Mouse (Mus musculus) layer of hippocampus, postnatal 36 days (tissue): ENCODE measurements at regions not wholly inside any gene's neighbourhood (a gene's known extent, or its start where the extent isn't known, plus 50 kb on each side); places are given as distances from the start of the nearest gene placed in this dataset.
"Not testable (repeated sequence)": the region's sequence is repeated elsewhere in the genome, so short reads cannot be mapped to it uniquely, and the experiment has no call there.

Experiments used
- DNase-seq, 2 experiments: peaks; one replicate each; pipeline ENCODE4 v3.0.0; 2022

DNA sequence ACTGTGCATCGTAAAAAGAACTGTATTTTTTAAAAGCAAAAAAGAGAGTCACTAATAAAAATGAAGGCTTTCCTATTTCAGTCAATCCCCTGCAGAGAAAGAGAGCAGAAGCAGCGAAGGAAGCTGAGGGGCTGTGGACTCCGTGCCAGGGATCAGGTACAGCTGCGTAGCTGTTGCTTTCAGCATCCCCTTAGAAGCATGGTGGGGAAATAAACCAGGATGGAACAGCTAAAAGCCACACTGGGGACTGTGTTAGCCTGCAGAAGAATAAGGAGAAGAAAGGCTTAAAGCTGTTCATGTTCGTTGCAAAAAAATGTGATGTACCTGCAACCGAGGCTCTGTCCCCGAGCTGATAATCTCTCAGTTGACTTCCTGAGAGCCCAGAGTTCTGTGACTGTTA is 1302.6 kb upstream of the Sel1l start:
- no peak for DNase-seq

DNA sequence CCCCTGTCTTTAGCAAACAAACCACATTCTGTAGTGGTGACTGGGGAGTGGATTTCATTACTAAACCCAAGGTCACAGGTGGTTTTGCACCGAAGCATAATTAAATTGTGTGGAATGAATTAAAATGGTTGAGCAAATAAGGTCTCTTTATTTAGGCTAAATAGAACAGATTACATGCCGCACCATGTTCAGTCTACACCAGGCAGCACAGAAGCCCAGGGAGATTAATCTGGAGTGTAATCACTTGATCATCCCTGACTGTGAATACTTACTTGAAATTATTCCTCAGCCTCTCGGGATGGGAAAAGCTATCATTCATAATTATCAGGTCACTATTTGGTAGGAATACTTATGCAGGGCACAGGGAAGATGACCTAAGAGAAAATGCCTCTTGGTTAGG is 1293.3 kb upstream of the Sel1l start:
- no peak for DNase-seq

DNA sequence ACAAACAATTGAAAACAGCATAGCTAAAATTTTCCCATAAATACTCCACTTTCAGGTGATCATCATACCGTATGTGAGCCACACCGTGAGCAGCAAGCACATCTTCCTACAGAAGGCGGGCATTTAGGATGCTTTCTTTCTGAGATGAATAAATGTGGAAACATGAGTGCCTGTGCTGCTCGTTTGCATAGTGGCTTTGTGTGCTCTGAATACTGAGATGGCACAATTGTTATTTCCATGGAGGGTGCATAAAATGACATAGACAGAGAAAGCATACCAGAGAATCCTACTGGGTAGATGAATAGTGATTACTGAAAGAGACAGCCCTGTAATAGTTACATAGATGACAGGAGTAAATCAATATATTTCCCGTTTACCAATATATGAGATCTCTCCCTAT is 1287.4 kb upstream of the Sel1l start:
- no peak for DNase-seq

DNA sequence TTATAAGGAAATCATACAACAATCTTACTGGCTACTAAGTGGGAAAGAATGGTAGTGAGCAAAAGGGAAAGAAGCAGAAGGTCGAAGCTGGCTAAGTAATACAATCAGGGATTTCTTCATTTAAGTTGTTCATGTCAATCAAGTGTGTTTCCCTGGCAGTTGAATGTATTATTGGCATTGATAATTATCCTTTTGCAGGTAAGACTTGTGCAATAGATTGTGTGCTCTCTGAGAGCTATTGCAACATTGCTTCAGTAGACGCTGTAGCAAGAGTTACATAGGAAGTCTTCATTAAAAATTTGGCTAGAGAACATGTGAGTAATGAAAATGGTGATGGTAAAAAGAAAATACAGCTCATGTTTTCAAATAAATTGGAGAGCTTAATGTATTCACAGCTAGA is 1273.3 kb upstream of the Sel1l start:
- no peak for DNase-seq

DNA sequence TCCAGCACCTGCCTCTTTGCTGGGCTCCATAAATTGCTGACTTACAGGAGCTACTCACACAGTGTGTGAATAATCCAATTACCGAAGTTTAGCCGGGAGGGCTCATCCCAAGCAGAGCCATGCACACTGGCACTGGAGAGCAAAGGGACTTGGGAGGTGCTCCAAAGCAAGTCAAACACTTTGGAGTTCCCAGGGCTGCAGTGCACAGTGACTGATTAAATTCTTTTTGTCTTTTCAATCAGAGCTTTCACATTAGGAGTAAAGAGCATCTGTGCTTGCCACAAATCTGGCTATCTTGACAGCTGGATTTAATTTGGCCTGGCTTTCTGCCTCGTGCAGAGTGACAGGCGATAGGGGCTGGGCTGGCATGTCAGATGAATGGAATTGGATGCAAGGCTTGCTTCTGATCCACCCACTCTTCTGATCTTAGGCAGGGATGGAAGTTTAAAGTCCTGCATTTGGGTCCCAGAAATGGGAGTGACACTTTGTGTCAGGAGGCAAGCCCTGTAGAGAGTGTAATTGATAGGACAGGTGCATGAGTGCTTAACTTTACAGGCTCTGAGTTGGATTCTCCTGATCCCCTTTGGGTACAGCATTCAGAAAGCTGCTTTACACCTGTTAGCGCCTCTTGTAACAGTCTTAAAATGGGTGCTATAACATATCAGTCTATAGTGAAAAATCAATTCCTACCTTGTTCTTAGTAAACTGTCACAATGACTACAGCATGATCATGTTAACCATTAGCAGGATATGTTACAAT is 1239.3 kb upstream of the Sel1l start:
- no peak for DNase-seq

DNA sequence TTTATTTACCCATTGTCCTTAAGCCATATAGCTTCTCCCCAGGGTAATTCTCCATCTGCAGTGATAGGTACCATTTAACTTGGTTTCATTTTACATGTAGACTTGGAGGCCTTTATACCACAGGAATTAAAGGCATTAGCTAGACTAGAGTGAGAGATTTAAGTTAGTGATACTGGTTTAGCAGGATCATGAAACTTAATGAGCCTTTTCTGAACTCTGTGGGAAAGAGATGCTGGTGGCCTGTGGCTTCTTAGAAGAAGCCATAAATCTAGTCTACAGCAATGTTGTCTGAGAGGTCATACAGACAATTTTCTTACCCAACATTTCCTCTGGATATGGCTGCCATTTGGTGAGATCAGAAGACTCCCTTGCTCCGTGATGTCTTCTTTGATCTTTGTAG is 1214.9 kb upstream of the Sel1l start:
- no peak for DNase-seq

DNA sequence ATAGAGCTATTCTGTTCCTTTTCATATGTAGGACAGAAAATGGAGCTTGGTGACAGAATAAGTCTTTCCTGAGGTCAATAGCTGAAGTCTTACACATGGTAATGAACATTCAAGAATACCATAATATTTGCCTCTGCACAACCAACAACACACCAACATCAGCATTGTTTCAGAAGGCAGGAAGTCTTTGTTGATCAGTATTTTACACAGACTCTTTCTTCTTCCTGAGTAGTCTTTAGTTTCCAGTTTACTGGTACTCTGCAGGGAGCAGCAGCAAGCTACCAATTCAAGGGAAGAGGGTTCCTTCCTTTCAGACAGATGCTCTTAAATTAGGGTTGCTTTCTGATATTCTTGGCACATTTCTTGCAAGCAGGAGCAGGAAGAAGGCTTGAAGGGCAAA is 1170.7 kb upstream of the Sel1l start:
- no peak for DNase-seq

DNA sequence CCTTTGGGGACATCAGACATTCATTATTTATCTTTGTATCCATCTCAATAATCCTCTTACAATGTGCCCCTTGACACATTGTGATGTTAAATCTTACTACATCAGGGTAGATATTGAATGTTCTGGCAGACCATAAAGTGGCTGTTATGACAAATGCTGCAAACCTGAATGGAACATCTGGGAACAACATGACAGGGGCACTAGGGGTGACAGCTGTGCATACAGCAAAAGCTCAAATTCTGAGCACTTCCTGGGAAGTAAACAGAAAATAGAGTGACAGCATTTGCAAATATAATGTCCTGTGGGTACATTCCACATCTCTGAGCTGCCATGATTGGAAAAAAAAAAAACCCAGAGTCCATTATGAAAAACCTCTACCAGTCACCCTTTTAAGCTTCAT is 1162.6 kb upstream of the Sel1l start:
- no peak for DNase-seq

GRCm38 (mm10) chr12:93006844-93007365 is 1157.9 kb upstream of the Sel1l start:
- DNase-seq, result no peak

DNA sequence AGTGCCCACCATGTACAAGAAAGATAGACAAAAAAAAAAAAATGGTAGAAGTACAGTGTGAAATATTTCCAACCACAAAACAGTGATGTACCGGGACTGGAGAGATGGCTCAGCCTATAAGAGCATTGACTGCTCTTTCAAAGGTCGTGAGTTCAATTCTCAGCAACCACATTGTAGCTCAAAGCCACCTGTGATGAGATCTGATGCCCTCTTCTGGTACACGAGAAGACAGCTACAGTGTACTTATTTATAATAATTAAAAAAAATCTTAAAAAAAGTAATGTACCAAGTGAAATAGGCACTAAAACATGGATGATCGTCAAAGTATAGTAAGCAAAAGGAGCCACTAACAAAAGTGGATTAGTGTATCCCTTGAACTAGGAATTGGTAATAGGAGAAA is 1154.2 kb upstream of the Sel1l start:
- no peak for DNase-seq

DNA sequence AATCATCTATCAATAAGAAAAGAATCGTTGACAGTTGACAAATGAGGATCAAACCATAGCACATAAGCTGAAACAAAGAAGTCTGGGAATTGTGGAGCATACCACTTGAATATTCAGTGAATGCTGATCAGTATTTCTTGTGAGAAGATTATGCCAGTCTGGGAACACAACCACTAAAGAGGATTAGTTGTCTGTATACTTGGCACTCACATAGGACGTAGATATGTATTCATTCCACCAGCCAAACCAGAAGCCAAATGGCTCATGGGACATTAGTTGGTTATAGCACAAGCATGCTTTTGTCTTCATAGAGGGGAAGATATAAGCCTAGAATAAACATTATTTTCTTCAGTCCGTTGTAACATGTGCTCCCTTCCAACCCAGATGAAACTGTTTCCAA is 1126.7 kb upstream of the Sel1l start:
- DNase-seq, result no peak

DNA sequence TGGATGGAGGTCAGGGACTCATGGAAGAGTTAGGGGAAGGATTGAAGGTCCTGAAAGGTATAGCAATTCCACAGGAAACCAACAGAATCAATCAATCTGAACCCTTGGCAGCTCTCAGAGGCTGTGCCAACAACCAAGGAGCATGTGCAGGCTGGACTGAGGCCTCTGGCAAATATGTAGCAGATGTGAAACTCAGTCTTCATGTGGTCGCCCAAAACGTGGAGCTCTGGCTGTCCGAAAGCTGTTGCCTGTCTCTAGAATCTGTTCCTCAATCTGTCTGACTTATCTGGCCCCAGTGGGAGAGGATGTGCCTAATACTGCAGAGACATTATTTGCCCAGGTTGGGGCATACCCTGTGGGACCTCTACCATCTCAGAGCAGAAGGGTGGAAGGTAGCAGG is 1095.4 kb upstream of the Sel1l start:
- DNase-seq, result no peak

DNA sequence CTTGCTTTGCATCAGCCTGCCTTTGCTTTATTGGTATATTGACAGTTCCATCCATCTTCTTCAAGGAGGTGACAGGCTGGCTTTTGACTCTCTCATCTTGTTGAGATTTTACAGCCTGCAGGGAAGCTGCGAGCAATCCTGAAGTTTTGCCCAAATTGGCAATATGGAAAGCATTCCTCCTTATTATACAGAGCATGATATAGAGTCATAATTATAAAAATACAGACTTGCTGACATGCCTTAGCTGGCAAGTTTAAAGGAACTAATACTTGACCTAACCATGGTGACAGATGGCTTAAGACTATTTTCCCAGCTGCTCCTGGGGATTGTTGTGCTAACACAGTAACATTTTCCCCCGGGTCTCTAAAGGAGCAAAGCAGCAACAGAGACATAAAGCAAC is 1078.6 kb upstream of the Sel1l start:
- no peak for DNase-seq

- DNase-seq, result no peak
Observed at GRCm38 (mm10) chr12:92926942-92927341, 1078.0 kb upstream of the Sel1l start.

GRCm38 (mm10) chr12:92919920-92920319 is 1071.0 kb upstream of the Sel1l start:
- no peak for DNase-seq

DNA sequence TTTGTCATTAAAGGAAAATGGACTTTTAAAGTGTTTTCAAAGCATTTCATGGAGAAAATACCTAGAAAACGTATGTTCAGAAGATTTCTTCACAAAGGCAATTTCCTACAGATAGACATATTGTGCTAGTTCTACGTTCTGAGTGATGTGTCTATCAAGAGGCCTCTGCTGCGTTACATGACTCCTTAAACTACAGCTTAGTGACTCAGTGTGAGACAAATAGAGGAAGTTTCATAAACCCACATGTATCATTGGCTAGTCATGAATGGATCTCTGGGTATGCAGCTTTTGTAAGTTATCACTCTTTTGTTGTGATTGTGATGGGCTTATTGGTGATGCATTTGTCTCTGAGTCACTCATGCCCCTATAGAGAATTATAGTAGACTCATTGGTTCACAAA is 1067.3 kb upstream of the Sel1l start:
- no peak for DNase-seq

- DNase-seq, result no peak
Observed at GRCm38 (mm10) chr12:92915776-92916175, 1066.8 kb upstream of the Sel1l start.

DNA sequence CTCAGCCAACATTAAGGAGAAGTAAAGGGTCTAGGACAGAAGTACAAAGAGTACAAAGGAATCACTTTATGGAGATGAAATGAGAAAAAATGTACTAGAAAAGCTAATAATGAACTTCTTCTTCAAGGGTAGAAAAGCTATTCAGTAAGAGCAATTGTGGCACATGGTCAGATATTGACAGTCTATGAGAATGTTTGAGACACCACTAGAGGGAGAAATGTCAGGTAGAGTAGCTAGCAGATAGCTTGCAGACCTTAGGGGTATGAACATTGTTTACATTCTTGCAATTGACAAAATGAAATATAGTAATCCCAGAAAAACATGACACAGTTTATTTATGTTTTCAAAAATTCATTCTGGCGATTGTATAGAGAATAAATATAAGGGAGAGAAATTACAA is 1066.2 kb upstream of the Sel1l start:
- DNase-seq, result no peak

DNA sequence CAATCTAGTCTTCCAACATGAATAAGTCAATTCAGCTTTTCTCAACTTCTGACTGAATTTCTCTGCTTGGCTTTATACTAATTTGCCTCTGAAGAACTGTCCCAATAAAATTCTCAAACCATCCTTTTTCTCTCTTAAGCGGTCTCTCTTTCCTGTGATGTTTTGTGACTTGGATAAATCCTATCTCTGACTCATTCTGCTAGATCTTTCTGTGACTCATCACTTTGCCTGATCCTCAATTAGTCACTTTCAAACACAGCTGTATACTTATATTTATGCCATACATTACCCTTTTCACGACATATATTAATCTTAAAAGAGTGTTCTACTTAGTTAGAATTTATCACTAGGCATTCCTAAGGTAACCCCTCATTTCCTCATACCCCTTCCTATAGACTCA is 1055.4 kb upstream of the Sel1l start:
- DNase-seq, result no peak

DNA sequence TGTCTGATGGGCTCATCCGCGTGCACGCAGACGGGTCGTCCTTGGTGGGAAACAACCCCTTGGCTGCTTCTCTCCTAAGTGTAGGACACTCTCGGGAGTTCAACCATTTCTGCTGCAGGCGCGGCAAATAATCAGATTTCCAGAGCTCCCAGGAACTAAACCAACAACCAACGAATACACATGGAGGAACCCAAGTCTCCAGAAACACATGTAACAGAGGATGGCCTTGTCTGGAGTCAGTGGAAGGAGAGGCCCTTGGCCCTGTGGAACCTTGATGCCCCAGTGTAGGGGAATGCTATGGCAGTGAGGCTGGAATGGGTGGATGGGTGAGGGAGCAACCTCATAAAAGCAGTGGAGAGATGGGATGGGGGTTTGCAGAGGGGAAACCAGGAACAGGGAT is 1043.4 kb upstream of the Sel1l start:
- no peak for DNase-seq

DNA sequence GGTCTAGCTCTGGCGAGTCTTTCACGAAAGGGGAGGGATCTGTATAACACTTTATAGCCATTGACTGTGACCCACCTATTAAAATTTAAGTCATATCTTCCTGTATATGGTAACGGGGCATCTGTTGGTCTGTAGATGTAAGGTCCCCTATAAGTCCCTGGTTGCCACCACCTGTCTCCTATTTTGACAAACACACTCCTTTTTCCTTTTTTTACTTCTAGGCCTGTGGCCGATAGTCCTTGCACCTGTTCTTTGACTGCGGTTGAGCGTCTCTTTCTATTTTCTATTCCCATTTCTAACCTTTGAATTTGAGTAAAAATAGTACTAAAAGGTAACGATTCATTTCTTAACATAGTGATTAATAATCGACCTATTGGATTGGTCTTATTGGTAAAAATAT is 1042.7 kb upstream of the Sel1l start:
- not testable (repeated sequence) for DNase-seq

DNA sequence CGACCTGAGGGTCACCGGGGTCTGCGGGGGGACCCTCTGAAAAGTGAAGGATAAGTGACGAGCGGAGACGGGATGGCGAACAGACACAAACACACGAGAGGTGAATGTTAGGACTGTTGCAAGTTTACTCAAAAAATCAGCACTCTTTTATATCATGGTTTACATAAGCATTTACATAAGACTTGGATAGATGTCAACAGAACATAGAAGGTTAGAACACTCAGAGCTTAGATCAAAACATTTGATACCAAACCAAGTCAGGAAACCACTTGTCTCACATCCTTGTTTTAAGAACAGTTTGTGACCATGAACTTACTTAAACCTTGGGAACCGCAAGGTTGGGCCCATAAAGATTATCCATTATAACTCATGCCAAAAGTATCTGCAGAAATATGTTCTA is 1042.2 kb upstream of the Sel1l start:
- DNase-seq, result not testable (repeated sequence)

DNA sequence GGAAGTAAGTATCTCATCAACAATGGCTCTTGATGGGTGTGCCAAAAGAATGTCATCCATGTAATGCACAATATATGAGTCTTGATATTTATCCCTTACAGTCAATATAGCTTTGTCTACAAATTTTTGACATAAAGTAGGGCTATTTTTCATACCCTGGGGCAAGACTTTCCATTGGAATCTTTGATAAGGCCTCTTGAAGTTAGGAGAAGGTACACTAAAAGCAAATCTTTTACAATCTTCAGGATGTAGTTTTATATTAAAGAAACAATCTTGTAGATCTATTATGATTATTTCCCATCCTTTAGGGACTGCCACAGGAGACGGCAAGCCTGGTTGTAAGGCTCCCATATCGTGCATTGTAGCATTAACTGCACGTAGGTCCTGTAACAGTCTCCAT is 1038.8 kb upstream of the Sel1l start:
- no peak for DNase-seq

- DNase-seq, result not testable (repeated sequence)
Observed at GRCm38 (mm10) chr12:92886394-92887075, 1037.6 kb upstream of the Sel1l start.
